Mouse (Mus musculus): ENCODE measurements around the gene Tubb5.

The Tubb5 gene

GRCm38 (mm10) chr17:35796835-35797234, 41.3 kb downstream of the Tubb5 start:
- DNase-seq (ENCODE audit: low spot score in 2 of 2) = no peak

DNA sequence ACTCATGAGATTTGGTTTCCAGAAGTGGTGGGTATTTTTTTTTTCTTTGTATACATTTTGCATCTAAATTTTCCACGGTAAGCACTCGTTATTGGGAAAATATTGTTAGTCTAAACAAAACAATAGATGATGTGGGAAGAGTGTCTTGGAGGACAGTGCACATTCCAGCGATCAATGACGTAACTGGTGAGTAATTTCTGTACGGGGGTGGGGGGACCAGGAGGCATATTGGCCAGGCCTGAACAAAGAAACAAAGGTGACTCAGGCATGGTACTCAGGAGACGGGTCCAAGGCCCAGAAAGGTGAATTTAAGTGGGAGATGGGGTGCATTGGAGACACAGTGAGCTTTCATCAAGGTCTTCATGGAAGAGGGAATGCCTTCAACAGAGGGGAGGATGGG, 42.5 kb downstream of the Tubb5 start:
- DNase-seq (ENCODE audit: low spot score in 2 of 2) = no peak

DNA sequence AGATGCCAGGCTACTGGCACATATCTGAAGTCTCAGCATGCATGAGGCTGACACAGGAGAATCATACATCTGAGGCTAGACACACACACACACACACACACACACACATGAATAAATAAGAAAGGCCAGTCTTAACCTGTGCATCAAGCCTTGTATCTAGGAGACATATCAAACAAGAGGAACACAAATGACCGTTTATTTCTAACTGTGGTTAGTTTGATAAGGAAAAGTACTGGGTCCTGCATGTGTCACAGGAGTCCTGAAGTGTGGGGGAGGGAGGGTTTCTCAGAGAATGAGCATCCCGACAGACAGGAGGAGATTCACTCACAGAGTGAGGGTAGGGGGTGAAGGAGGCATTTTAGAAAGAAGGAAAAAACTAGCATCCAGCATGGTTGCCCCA, 43.0 kb downstream of the Tubb5 start:
- no peak for DNase-seq (ENCODE audit: low spot score in 2 of 2)

DNA sequence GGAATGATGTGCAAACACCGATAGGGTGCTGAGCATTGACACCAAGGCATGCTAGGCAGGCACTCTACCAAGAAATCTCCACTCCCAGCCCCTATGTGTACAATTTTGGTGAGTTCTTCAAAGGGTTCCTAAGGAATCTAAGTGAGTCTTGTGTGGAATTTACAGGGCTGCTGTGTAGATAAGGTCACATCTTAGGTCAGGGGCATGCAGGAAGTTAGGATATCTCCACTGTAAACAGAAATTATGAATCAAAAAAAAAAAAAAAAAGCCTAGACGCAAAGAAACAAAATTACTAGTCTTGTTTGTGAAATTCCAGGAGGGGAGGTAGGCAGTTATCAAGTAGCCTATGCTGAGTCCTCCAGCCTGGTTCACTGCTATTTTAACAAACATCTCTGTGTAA, 45.3 kb downstream of the Tubb5 start:
- DNase-seq (ENCODE audit: low spot score in 2 of 2) = no peak

- DNase-seq (ENCODE audit: low spot score in 2 of 2) = no peak
These were observed 47.2 kb downstream of the Tubb5 start for GRCm38 (mm10) chr17:35790933-35791332.

GRCm38 (mm10) chr17:35788025-35788424, 50.1 kb downstream of the Tubb5 start:
- DNase-seq (ENCODE audit: low spot score in 2 of 2) = no peak

DNA sequence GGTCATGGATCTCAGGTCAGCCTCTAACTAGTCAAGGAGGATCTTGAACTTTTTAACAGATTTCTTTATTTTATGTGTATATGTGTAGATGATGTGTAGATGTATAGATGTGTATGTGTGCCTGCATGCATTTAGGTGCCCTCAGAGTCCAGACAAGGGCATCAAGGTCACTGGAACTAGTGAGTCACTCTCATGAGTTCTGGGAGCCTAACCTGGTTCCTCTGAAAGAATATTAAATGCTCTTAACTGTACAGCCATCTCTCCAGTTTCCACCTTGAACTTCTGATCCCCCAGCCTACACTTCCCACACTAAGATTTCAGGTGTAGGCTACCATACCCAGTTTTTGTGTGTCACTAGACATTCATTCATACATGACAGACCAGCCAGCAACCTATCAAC, 50.6 kb downstream of the Tubb5 start:
- DNase-seq (ENCODE audit: low spot score in 2 of 2) = no peak

- DNase-seq (ENCODE audit: low spot score in 2 of 2) = no peak
These were observed 53.0 kb downstream of the Tubb5 start for GRCm38 (mm10) chr17:35785140-35785539.

GRCm38 (mm10) chr17:35783944-35784343, 54.2 kb downstream of the Tubb5 start:
- DNase-seq (ENCODE audit: low spot score in 2 of 2) = no peak
